Mouse (Mus musculus): ENCODE results near the gene Gas7. TPM values are rescaled to one million over a fixed set of nuclear protein-coding genes. Genes with fewer than 3 reads are reported as not detected.

Gene Gas7
- polyA plus RNA-seq, 1 experiment = 3.4 TPM

DNA sequence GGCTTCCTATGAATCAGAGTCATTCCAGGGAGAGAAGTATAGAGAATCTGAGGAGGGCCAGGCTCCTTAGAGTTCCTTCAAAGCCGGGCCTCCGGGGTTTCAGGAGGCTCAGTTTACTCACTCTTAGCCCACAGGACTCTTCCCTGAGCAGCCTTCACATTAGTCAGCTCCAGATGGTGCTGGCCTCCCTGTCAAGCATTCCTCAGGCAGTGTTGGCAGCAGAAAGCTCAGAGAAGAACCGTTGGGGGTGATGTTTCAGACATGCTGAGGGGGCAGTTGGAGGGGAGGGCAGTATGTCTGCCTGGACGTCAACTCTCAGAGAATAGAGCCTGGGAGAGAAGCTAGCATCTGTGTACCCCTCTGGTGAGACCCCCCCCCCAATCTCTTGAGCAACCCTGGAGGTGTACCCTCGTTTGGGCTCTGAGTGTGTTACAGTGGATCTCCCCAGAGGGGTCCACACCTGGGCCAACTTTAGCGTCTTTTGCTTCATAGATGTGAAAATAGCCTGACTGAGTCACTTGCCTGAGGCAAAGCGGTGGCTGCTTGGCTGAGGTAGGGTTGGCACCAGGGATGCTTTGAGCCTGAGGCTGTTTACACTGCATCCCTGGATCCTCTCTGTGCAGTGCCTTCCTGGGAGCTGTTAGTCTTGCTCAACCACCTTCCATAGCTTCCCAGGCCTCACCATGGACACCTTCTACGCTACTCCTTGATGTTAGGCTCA is 145.6 kb downstream of the Gas7 start:
- 81% methylated on average over 8 of the region's 8 CpGs for WGBS
- DNase-seq (ENCODE audit: low read depth, low spot score) = no peak

DNA sequence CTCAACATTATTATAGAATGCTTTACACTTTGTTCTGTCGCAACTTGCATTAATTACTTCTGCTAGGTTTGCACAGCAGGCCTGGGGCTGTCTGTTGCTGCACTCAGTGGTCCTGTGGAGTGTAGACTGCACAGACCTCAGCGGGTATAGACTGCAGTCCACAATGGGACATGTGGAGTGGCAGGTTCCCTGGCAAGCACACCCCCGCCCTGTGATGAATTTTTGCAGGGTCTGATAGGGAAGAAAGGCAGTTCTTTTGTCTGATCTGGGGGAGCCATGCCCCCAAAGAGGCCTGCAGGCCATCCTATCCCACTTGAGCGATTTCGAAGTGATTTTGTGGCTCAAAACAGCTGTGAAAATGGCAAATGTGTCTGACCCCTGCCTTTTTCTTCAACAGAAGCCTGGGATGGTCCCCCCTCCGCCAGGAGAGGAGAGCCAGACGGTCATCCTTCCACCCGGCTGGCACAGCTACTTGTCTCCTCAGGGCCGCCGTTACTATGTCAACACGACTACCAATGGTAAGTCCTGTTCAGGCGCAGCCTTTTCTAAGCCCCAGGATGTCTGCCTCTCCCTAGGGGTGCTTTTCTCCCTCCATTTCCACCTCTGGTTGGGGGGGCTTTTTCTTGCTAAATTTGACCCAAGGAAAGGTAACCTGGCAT is 147.6 kb downstream of the Gas7 start:
- WGBS = 88% methylated on average over 12 of the region's 12 CpGs
- DNase-seq (ENCODE audit: low read depth, low spot score) = no peak

- DNase-seq (ENCODE audit: low read depth, low spot score) = no peak
- WGBS = 28% methylated on average over 2 of the region's 2 CpGs
Measured at GRCm38 (mm10) chr11:67604481-67604880, 149.2 kb downstream of the Gas7 start.

DNA sequence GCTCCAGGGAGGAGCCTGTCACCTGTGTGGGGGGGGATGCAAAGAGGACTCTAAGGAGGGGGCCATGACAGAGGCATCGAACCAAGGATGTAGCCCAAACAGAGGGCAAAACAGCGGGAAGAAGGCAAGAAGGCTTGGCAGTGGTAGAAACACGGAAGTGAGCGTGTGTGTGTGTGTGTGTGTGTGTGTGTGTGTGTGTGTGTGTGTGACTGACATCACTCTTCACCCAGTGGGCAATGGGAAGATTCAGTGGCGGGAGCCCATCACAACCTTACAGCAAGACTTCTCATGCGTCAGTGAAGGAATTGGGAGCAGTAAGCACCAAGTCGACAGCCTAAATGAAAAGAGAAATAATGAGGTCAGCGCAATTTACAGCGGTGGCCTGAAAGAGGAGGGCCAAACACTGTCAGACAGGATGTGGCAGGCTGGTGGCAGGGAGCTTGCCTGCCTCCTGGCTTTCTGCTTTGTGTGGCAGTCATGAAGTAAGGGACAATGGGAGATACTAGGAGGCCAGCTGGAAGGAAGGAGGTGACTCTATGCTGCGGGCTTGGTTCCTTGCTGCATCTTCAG is 153.0 kb downstream of the Gas7 start:
- 76% methylated on average over 10 of the region's 10 CpGs for WGBS

GRCm38 (mm10) chr11:67612158-67612839 is 157.1 kb downstream of the Gas7 start:
- DNase-seq (ENCODE audit: low read depth, low spot score) = no peak

More for the DNA sequence above, 153.0 kb downstream of the Gas7 start:
- DNase-seq (ENCODE audit: low read depth, low spot score) = no peak

GRCm38 (mm10) chr11:67616557-67617239 is 161.5 kb downstream of the Gas7 start:
- no peak for DNase-seq (ENCODE audit: low read depth, low spot score)
- 64% methylated on average over 13 of the region's 13 CpGs for WGBS

More at GRCm38 (mm10) chr11:67612158-67612839, 157.1 kb downstream of the Gas7 start:
- WGBS = 80% methylated on average over 9 of the region's 9 CpGs

GRCm38 (mm10) chr11:67622340-67622739 is 167.1 kb downstream of the Gas7 start:
- no peak for DNase-seq (ENCODE audit: low read depth, low spot score)
- WGBS = 50% methylated on average over 7 of the region's 7 CpGs

DNA sequence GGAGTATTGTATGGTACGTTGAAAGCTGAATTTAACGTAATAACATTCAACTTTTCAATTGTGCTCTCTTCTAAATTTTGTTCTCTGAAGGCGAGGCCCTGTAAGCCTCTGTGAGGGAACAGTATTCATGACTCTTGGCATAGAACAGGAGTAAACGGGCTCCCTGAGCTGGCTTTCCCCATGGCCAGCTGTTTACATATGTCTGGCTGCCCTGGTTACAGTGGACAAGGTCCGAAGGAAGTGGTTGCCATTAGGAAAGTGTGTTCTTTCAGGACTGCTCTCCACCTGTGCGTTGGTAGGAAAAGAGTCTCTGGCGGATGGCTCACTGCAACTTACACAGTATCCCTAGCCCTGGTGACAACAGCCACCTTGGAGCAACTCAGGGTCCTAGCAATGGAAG is 171.9 kb downstream of the Gas7 start:
- 59% methylated on average over 7 of the region's 7 CpGs for WGBS
- DNase-seq (ENCODE audit: low read depth, low spot score) = no peak

DNA sequence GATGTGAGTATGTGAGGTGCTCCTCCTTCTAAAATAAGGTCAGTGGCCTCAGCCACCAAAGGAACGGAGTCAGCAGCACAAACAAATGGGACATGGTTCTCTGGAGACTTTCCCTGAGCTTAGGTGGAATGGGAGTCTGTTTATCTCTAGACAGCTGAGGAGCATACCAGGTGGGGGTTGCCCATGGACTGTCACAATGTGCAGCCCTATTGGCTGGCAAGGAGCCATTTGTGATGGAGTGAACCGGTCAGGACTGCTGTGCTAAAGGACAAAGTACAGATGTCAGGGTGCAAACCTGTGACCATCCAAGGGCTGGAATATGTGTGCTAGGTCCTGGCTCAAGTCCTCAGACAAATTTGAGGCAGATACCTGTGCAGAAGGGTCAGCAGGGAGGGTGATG is 173.3 kb downstream of the Gas7 start:
- WGBS = 63% methylated on average over 2 of the region's 2 CpGs
- DNase-seq (ENCODE audit: low read depth, low spot score) = no peak

DNA sequence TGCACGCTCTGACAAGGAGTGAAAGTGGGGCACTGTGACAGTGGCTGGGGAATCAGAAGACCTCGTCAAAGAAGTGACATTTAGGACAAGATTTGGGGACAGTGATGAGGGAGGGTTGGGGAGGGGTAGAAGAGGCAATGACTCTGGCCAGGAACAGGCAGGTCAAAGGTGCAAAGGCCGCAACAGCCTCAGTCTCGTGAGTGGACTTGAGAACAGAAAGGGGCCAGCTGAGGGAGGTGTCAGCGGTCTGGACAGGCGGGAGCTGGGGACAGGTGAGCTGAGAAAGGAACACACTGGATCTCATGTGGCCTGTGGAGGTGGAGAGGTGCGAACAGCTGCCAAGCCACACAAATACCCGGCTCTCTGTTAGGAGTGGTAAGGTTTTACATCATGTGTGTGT is 177.7 kb downstream of the Gas7 start:
- no peak for DNase-seq (ENCODE audit: low read depth, low spot score)
- WGBS = 78% methylated on average over 8 of the region's 8 CpGs

GRCm38 (mm10) chr11:67633620-67634229 is 178.5 kb downstream of the Gas7 start:
- WGBS = 61% methylated on average over 3 of the region's 3 CpGs
- no peak for DNase-seq (ENCODE audit: low read depth, low spot score)

- 56% methylated on average over 4 of the region's 4 CpGs for WGBS
- no peak for DNase-seq (ENCODE audit: low read depth, low spot score)
Measured at GRCm38 (mm10) chr11:67636201-67636600, 181.0 kb downstream of the Gas7 start.

- no peak for DNase-seq (ENCODE audit: low read depth, low spot score)
- WGBS = 70% methylated on average over 6 of the region's 6 CpGs
Measured at GRCm38 (mm10) chr11:67636905-67637586, 181.8 kb downstream of the Gas7 start.

DNA sequence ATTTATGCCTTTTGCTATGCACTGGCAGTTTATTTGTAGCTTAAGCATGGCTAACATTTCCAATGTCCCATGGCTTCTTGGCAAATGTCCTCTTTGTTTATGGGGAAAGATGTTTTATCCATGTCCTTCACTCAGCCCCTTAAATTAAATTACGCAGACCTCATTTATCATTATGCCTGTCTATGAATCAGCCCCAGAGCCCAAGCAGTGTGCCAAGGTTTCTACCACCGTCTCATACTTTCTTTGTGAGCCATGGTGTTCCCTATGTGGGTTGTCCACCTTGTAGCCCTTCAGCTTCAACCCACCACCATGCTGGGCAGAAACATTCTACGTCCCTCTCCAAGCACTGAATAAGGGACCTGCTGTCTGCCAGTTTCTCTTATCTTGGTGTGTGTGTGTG is 183.2 kb downstream of the Gas7 start:
- DNase-seq (ENCODE audit: low read depth, low spot score) = no peak
- 84% methylated on average over 3 of the region's 3 CpGs for WGBS

DNA sequence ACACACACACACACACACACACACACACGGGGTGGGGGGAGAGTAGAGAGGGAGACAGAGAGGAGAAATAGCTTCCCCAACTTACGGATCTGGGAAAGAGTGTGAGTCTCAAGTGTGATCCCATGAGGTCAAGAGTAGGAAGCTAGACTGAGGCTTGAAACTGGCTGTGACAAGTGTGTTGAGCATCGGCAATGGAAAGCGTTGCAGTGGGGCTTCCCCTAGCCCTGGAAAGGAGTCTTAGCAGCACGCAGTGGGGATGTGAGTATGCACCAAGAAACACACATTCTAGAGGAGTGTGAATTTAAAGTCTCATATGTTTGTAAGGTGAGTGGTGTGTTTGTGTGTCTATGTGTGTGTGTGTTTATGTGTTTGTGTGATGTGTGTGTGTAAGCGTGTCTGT is 185.1 kb downstream of the Gas7 start:
- 85% methylated on average over 6 of the region's 6 CpGs for WGBS
- DNase-seq (ENCODE audit: low read depth, low spot score) = no peak

GRCm38 (mm10) chr11:67642421-67642820 is 187.2 kb downstream of the Gas7 start:
- WGBS = 82% methylated on average over 8 of the region's 8 CpGs
- no peak for DNase-seq (ENCODE audit: low read depth, low spot score)

GRCm38 (mm10) chr11:67642835-67643234 is 187.6 kb downstream of the Gas7 start:
- 87% methylated on average over 5 of the region's 5 CpGs for WGBS

DNA sequence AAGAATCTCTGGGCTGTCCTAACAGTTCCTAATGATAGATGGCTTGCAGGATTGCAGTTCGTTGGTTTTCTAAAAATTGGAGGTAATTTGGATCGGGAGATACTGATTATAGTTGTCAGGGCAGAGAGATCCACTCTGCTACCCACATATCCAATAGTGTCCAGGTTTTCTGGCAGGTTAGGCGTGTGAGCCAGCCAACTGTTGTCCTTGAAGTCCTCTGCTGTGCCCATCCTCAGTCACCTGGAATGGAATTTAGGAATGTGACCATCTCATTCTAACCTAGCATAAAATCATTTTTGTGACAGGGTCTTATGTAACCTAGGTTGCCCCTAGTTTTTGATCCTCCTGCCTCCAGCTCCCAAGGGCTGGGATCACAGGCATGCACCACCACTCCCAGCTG is 188.2 kb downstream of the Gas7 start:
- no peak for DNase-seq (ENCODE audit: low read depth, low spot score)
- 85% methylated on average over 3 of the region's 3 CpGs for WGBS

More at GRCm38 (mm10) chr11:67642835-67643234, 187.6 kb downstream of the Gas7 start:
- no peak for DNase-seq (ENCODE audit: low read depth, low spot score)

DNA sequence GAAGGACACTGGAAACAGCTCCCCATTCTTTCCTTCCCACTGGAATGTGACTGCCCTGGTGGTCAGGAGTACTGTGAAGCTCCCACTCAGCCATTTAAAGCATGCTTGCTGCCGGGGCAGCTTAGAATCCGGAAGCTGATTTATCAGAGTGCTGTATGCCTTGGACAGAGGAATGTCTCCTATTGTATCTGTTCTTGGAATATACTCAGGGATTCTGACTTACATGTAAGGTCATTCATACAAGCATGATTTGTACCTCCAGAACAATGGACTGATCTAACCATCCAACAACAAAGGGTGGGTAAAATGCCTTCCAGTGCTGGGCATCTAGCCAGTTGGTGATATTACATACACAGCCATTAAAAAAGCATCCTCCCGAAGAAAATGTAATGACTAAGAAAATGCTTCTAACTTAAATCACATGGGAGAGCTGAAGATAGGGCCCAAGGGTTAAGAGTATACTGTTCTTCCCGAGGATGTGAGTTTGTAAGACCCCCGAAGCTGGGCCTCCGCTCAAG is 189.5 kb downstream of the Gas7 start:
- DNase-seq (ENCODE audit: low read depth, low spot score) = no peak
- 73% methylated on average over 6 of the region's 6 CpGs for WGBS

All from large intestine, adult 2 months (tissue).